Mouse (Mus musculus): ENCODE results near the gene Lsm12.

Lsm12 gene

GRCm38 (mm10) chr11:102216886-102217240 lies 31.8 kb upstream of the Lsm12 start:
- in situ Hi-C loops (cut with MboI, MseI) = loop anchor here (10.0 kb wide), 1 partner anchor 1772 kb away; the partner anchor contains the start of genes Klhl10 and Nt5c3b

DNA sequence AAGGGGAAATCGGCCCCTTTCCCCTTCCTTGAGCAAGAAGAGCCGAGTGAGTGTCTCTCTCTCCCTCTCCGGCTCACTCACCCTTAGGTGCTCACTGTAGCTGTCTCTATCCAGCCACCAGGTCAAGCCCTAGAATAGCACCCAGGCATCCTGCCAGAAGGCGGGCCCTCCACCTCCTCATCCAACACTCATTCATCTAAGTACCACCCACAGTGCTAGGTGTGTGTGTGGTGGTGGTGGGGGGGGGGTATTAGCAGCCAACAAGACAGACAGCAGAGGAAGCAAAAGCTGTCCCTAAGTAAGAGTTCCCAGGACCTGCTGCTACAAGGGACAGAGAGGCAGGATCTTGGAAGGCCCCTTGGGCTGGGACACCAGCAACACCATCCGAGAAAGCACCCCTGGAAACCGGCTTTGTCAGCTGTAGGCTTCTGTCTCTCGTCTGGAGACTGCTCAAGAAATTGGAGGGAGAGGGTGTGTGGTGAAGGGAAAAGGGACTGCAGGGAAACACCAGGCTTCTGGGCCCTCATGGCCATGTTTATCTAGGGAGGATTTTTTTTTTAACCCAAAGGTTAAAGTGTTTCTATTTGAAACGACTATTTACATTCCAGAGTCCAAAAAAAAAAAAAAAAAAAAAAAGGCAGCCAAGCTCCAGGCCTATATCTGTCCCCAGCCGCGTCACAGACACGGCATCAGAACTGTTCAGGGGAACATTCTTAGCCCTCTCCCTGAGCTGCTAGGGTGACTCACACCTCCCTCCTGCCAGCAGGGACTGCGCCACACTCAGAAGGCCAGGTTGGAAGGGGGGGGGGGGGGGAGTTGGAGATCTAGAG lies 31.2 kb upstream of the Lsm12 start:
- in situ Hi-C loops (cut with MboI, MseI) = loop anchor here (10.0 kb wide), 1 partner anchor 1771 kb away; the partner anchor contains the start of genes Klhl10 and Nt5c3b

DNA sequence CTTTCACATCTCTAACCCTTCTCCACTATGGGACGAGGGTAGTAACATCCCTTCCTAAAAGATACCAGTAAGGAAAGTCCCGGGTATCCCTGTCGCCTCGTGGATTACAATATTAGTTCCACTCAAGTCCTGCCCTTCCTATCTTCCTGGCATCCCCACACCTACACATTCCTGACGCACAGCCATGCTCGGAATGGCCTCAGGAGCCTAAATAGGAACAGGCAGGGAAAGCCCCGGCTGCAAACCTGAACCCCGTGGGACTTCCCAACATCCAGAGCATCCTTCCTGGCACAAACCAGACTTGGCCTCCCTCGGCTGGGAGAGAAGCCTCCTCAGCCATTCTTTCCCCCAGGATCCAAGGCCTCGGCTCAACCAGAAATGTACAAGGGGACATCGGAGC lies 30.4 kb upstream of the Lsm12 start:
- in situ Hi-C loops (cut with MboI, MseI) = loop anchor here (10.0 kb wide), 1 partner anchor 1771 kb away; the partner anchor contains the start of genes Klhl10 and Nt5c3b

GRCm38 (mm10) chr11:102214430-102215156 lies 29.5 kb upstream of the Lsm12 start:
- in situ Hi-C loops (cut with MboI, MseI) = loop anchor here (10.0 kb wide), 1 partner anchor 1770 kb away; the partner anchor contains the start of genes Klhl10 and Nt5c3b

GRCm38 (mm10) chr11:102211936-102212341 lies 26.8 kb upstream of the Lsm12 start:
- in situ Hi-C loops (cut with MboI, MseI) = loop anchor here (10.0 kb wide), 1 partner anchor 1767 kb away; the partner anchor contains the start of genes Klhl10 and Nt5c3b

GRCm38 (mm10) chr11:102211011-102211410 lies 25.9 kb upstream of the Lsm12 start:
- in situ Hi-C loops (cut with MboI, MseI) = loop anchor here (10.0 kb wide), 1 partner anchor 1766 kb away; the partner anchor contains the start of genes Klhl10 and Nt5c3b

- in situ Hi-C loops (cut with MboI, MseI) = loop anchor here (10.0 kb wide), 1 partner anchor 1765 kb away; the partner anchor contains the start of genes Klhl10 and Nt5c3b
Measured at GRCm38 (mm10) chr11:102210185-102210584, 25.1 kb upstream of the Lsm12 start.

DNA sequence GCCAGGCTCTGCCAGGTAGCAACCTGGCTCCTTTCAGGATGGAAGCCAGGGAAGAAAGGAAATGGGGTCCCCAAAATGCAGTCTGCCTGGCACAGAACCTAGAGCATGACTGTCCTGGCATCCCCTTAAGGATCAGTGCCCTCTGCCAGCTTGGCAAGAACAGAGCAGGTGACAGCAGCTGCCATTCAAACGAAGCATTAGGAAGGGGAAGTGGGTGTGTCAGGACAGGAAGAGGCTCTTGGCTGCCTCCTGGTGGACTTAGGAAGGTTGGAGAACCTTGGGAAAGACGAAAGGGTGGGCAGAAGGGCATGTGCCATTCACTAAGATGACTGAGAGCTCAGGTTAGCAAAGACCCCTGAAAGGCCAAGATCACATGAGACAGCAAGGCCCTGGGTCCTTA lies 24.6 kb upstream of the Lsm12 start:
- in situ Hi-C loops (cut with MboI, MseI) = loop anchor here (10.0 kb wide), 1 partner anchor 1765 kb away; the partner anchor contains the start of genes Klhl10 and Nt5c3b

- in situ Hi-C loops (cut with MboI, MseI) = no loop called here
Measured at GRCm38 (mm10) chr11:102208846-102209245, 23.8 kb upstream of the Lsm12 start.

- in situ Hi-C loops (cut with MboI, MseI) = no loop called here
Measured at GRCm38 (mm10) chr11:102207825-102208777, 23.0 kb upstream of the Lsm12 start.

GRCm38 (mm10) chr11:102206481-102206880 lies 21.4 kb upstream of the Lsm12 start:
- in situ Hi-C loops (cut with MboI, MseI) = no loop called here

- in situ Hi-C loops (cut with MboI, MseI) = no loop called here
Measured at GRCm38 (mm10) chr11:102201408-102201821, 16.3 kb upstream of the Lsm12 start.

DNA sequence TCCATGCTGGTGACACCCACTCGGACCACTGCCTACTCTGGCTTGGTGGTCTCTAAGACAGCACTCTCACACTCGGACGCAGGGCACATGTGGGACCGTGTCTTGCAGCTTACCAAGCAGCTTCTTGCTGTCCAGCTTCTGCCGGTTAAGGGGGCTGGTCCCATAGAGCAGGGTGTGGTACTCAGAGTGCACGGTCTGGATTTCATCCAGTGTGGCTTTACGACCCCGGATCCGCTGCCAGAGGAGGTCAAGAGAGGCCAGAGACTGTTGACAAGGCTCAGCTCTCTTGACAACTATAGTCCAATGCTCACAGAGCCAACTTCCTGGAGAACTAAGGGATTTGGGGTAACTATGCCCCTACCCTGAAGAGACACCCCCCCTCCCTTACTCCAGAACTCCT lies 14.8 kb upstream of the Lsm12 start:
- in situ Hi-C loops (cut with MboI, MseI) = no loop called here

DNA sequence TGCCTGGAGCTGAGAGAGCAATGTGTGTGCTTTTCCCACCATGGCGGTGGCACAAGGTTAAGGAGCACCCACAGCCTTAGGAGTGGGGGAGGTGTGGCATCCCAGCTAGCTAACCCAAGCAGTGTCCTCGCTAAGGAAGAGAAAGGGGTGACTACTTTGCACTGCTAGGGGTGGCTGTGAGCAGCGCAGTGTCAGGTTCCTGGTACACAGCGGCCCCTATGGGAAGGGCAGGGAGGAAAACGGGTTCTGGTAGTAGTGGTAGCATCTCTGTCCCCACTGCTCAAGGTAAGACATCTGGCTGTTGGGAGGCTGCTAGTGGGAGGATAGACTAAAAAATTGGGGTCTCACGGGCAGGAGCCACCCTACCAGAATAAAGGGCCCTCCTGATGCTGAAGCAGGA lies 13.1 kb upstream of the Lsm12 start:
- in situ Hi-C loops (cut with MboI, MseI) = no loop called here

GRCm38 (mm10) chr11:102196018-102196797 lies 11.1 kb upstream of the Lsm12 start:
- in situ Hi-C loops (cut with MboI, MseI) = no loop called here

- in situ Hi-C loops (cut with MboI, MseI) = no loop called here
Measured at GRCm38 (mm10) chr11:102193657-102194440, 8.8 kb upstream of the Lsm12 start.

- in situ Hi-C loops (cut with MboI, MseI) = no loop called here
Measured at GRCm38 (mm10) chr11:102190848-102191247, 5.8 kb upstream of the Lsm12 start.

GRCm38 (mm10) chr11:102189461-102190436 lies 4.7 kb upstream of the Lsm12 start, which contains the start of gene G6pc3:
Gene G6pc3 (plus strand): TSS chr11:102189620.
- in situ Hi-C loops (cut with MboI, MseI) = no loop called here

Data from T-helper 2 cell (primary cell).